Mouse (Mus musculus): ENCODE measurements around the gene Prune2.

Prune2 gene

DNA sequence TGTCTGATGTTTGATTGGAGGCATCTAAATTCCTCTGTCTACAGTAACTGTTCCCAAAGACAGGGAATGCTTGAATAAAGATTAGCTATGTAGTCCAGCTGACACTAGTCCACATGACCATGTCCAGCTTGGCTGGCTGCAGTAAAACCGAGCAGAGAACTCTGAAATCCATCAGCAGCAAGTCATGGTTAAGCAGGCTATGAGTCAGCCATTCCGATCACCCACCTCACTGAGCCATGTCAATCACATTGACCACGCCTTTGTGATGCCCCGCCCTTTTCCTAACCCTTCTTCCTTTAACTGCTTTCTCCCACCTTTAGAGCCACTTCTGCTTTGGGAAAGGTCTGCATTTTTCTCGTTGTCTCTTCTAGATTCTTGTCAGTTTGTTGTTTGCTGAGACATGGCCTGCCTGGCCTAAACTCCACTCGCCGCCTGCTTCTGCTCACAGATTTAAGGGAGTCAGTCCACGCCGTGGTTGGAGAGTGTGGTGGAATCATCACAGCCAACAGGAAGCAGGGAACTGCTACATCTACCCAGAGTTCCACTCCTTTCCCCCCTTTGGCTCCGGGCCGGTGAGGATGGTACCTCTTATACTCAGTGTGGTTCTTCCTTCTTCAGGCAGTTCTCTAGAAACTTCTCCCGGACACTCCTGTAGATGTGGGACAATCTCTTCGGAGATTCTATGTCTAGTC, 307.9 kb downstream of the Prune2 start:
- DNase-seq (ENCODE audit: low spot score), result no peak

DNA sequence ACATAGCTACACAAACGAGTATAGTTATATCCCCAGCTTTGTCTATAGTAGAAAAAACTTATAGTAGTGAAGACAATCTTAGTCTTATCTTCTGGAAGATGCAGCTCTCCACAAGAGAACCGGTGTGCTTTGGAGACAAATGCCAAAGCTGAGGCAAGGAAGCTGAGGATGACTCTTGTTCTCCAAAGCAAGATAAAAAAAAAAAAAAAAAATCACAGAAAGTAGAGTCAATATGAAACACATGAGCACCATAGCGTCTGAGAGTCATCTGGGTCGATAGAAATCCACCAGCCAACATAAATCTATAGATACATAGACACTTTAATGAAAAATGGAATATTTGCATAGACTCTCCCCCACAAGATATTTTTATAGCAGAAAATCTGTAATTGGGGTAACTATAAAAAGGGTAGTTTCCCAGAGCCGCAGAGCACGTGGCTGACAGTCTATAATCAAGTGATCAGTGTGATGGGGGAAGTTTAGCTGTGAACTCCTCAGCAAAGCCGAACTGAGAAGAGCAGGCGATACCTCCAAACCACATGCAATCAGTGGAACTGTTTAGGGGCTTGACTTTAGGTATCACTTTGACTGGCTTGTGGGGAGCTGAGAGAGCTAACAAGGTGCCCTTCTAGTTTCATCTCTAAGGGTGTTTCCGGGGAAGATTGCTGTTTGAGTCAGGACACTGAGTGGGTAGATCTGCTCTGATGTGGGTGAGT, 308.7 kb downstream of the Prune2 start:
- DNase-seq (ENCODE audit: low spot score), result no peak

- DNase-seq (ENCODE audit: low spot score), result no peak
Measured at GRCm38 (mm10) chr19:17268669-17269068, 312.8 kb downstream of the Prune2 start.

- DNase-seq (ENCODE audit: low spot score), result no peak
Measured at GRCm38 (mm10) chr19:17271179-17271622, 315.3 kb downstream of the Prune2 start.

GRCm38 (mm10) chr19:17272988-17273387, 317.1 kb downstream of the Prune2 start:
- DNase-seq (ENCODE audit: low spot score), result no peak

Measured in spleen, adult 12 weeks (tissue).